In genomic region chr5:116386020-116386419, GRCm38 (mm10) we compare ENCODE assay signal across 8 mouse cellular contexts. TPM values are rescaled to one million over a fixed set of nuclear protein-coding genes. Genes with fewer than 3 reads are reported as not detected.
DNase-seq lines count a peak whose midpoint lies in the region.

No protein-coding gene starts in this region.

- DNase-seq in adrenal gland, adult (ENCODE audit: inconsistent age in 2 of 2, low spot score in 1 of 2), result peak; percentile 50 to 87
- DNase-seq in adrenal gland, adult 8-10 months, result no peak
- DNase-seq in ovary, postnatal 36 days (ENCODE audit: low spot score), result peak; percentile 47
- no peak for DNase-seq in ovary, adult 18-20 months (ENCODE audit: low spot score)
- peak; percentile 73 for DNase-seq in embryo, embryonic 11 days
- peak; percentile 73 for DNase-seq in layer of hippocampus, adult 11-12 months (ENCODE audit: low spot score)
- peak; percentile 73 for DNase-seq in lung, postnatal 10 days
- DNase-seq in thymus, postnatal 10 days (ENCODE audit: low spot score in 2 of 2), result peak; percentile 38 to 59

RNA-seq across cellular contexts. Expression of gene Hspb8, which starts 36.6 kb away (rescaled TPM):
- 100 to 1,000 TPM; 111 to 179 (median 142) TPM for total RNA-seq in adrenal gland, adult 8-10 months (2022)

Comparison
In these comparisons a context has a peak if more than half of its experiments do, and no peak if none do; other contexts are left out.
1. DNase-seq: peak in adrenal gland, adult (2 of 2), ovary, postnatal 36 days (single experiment), embryo, embryonic 11 days (single experiment), layer of hippocampus, adult 11-12 months (single experiment), lung, postnatal 10 days (single experiment) and thymus, postnatal 10 days (2 of 2); none in adrenal gland, adult 8-10 months (single experiment) and ovary, adult 18-20 months (single experiment).